Mouse (Mus musculus) liver, adult 2 months (tissue): ENCODE data around the gene Rbp4.

Experiments
- CTCF ChIP-seq: fragments of 200-500 bp; IDR thresholded peaks from 2 replicates; pipeline ENCODE4 v1.5.1; 2011; ENCODE audit warnings: low read depth, low read length, control low read depth
- POLR2A ChIP-seq: fragments of 200-500 bp; IDR thresholded peaks from 2 replicates; pipeline ENCODE4 v1.6.1; 2011; ENCODE audit warnings: low read length, control low read depth; ENCODE audit not compliant: insufficient read depth; ENCODE audit errors: extremely low read depth

- TF ChIP-seq CTCF: no peak
- no peak for TF ChIP-seq POLR2A
These were observed 35.7 kb downstream of the Rbp4 start for GRCm38 (mm10) chr19:38089358-38089757.
